Mouse (Mus musculus) embryonic facial prominence, embryonic 11.5 days (tissue): ENCODE results near the gene Nhlrc4. TPM values are rescaled to one million over a fixed set of nuclear protein-coding genes. Genes with fewer than 3 reads are reported as not detected.

ENCODE experiments used
- ATAC-seq: fragments of 200-750 bp; cut with Nextera tagmentation; replicated peaks from 2 replicates; pipeline ENCODE4 v1.8.0; 2017; ENCODE audit warnings: low read depth; ENCODE audit not compliant: insufficient number of reproducible peaks, low FRiP score, low TSS enrichment
- DNase-seq: peaks from one replicate; pipeline ENCODE4 v3.0.0-alpha.2; 2015; ENCODE audit warnings: low spot score
- H3K27ac ChIP-seq: fragments of 300-500 bp; sonication (generic); replicated peaks from 2 replicates; pipeline ENCODE4 v1.5.1; 2014; ENCODE audit warnings: mild to moderate bottlenecking, low read depth, low read length, control low read depth
- H3K27me3 ChIP-seq: fragments of 300-500 bp; sonication (generic); 2 replicates; pipeline ENCODE4 v1.6.1; 2014; ENCODE audit warnings: mild to moderate bottlenecking, low read length, moderate library complexity, mixed read lengths; ENCODE audit not compliant: control insufficient read depth, insufficient read depth
- H3K36me3 ChIP-seq: fragments of 300-500 bp; sonication (generic); replicated peaks from 2 replicates; pipeline ENCODE4 v1.6.1; 2014; ENCODE audit warnings: low read depth, mild to moderate bottlenecking, low read length, moderate library complexity, mixed read lengths; ENCODE audit not compliant: control insufficient read depth, insufficient read depth
- H3K4me1 ChIP-seq: fragments of 300-500 bp; sonication (generic); 2 replicates; pipeline ENCODE4 v1.6.1; 2014; ENCODE audit warnings: low read length, mixed read lengths; ENCODE audit not compliant: control insufficient read depth, insufficient read depth
- H3K4me2 ChIP-seq: fragments of 300-500 bp; sonication (generic); 2 replicates; pipeline ENCODE4 v1.6.1; 2014; ENCODE audit warnings: low read depth, mild to moderate bottlenecking, control low read depth, low read length, moderate library complexity
- H3K4me3 ChIP-seq: fragments of 300-500 bp; sonication (generic); 2 replicates; pipeline ENCODE4 v1.5.1; 2014; ENCODE audit warnings: low read depth, low read length, control low read depth
- H3K9ac ChIP-seq: fragments of 300-500 bp; sonication (generic); replicated peaks from 2 replicates; pipeline ENCODE4 v1.6.1; 2014; ENCODE audit warnings: mild to moderate bottlenecking, control low read depth, low read length
- H3K9me3 ChIP-seq: fragments of 300-500 bp; sonication (generic); replicated peaks from 2 replicates; pipeline ENCODE4 v1.6.1; 2016; ENCODE audit warnings: mild to moderate bottlenecking, low read length, inconsistent platforms, mixed read lengths; ENCODE audit not compliant: control insufficient read depth
- WGBS: fragments of 180-500 bp; shearing (Covaris S2); extraction: QIAGEN DNeasy Blood & Tissue Kit; methylation state at CpG from one replicate; pipeline ENCODE4 v1.1.7; 2014; 5-methylcytosine and 5-hydroxymethylcytosine counted together
- polyA plus RNA-seq: library from polyadenylated mRNA; unstranded; fragments of >200 nt; fragmentation: Nextera tagmentation; extraction: Ambion mirVana; gene quantifications from 2 replicates; pipeline ENCODE4 v1.2.1, GENCODE M21; 2014

The Nhlrc4 gene
- polyA plus RNA-seq, 1 experiment from 2014 or later: not detected

DNA sequence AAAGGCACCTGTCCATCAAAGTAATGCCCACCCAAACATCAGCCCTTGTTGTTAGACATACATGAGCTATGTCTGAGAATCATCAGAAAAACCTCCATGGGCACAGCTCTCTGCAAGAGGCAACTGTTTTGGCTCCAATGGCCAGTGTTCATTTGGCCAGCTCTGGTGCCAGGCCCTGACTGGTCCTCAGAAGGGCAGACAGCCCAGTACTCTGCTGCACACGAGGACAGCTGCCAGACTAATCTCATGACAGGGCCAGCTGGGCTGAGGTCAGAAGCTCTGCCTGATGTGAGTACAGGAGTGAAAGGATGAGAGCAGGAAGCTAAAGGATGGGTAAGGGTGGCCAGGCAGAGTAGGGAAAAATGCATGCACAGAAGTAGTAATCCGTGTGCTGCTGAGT, 19.4 kb downstream of the Nhlrc4 start:
- Histone ChIP-seq H3K9me3 (no peaks in the 10 kb centered on the region), H3K4me2 (no peak overlapping the region), H3K27me3 (no peaks in the 10 kb centered on the region), H3K27ac (no peak overlapping the region), H3K4me3 (no peak overlapping the region), H3K36me3 (peaks cover 5% of the 10 kb centered on the region), H3K4me1 (no peaks in the 10 kb centered on the region), H3K9ac (no peak overlapping the region)
- WGBS: 74% methylated on average over 2 of the region's 2 CpGs
- DNase-seq: no peak
- ATAC-seq: no peak

- Histone ChIP-seq H3K36me3 (no peaks in the 10 kb centered on the region; the same call in 1 of the 2 replicates), H3K4me2 (no peak overlapping the region), H3K4me3 (no peak overlapping the region), H3K9me3 (no peaks in the 10 kb centered on the region), H3K4me1 (peaks cover 4% of the 10 kb centered on the region), H3K9ac (no peak overlapping the region), H3K27me3 (no peaks in the 10 kb centered on the region), H3K27ac (no peak overlapping the region)
- DNase-seq (no peak), ATAC-seq (no peak)
- WGBS: 89% methylated on average over 5 of the region's 5 CpGs
These were observed 22.6 kb downstream of the Nhlrc4 start for GRCm38 (mm10) chr17:25922120-25922519.

GRCm38 (mm10) chr17:25919786-25920642, 24.7 kb downstream of the Nhlrc4 start:
- Histone ChIP-seq H3K4me1 (peaks cover 4% of the 10 kb centered on the region), H3K27ac (peak overlapping the region; percentile 59), H3K27me3 (no peaks in the 10 kb centered on the region), H3K9me3 (no peaks in the 10 kb centered on the region), H3K4me2 (peak overlapping the region; percentile 43), H3K4me3 (peak overlapping the region; percentile 99), H3K36me3 (no peaks in the 10 kb centered on the region; the same call in 1 of the 2 replicates), H3K9ac (peak overlapping the region; percentile 81)
- ATAC-seq (peak; percentile 99), DNase-seq (peak; percentile 99)
- WGBS: under 1% methylated on average over 40 of the region's 40 CpGs

- under 1% methylated on average over 64 of the region's 78 CpGs for WGBS
- H3K9me3 ChIP-seq: no peaks in the 10 kb centered on the region
- peak within 1 kb of the TSS; percentile 85 for H3K4me2 ChIP-seq
- no peaks in the 10 kb centered on the region; the same call in 1 of the 2 replicates for H3K36me3 ChIP-seq
- peak within 1 kb of the TSS; percentile 59 for H3K27ac ChIP-seq
- H3K4me3 ChIP-seq: peak within 1 kb of the TSS; percentile 99
- H3K27me3 ChIP-seq: no peaks in the 10 kb centered on the region
- peak; percentile 41 for DNase-seq
- peaks cover 4% of the 10 kb centered on the region for H3K4me1 ChIP-seq
- ATAC-seq: no peak
- H3K9ac ChIP-seq: peak within 1 kb of the TSS; percentile 81
These were observed 25.5 kb downstream of the Nhlrc4 start, which contains the start of gene Rab40c for GRCm38 (mm10) chr17:25919144-25919785. Gene Rab40c (minus strand): TSS chr17:25919727.

DNA sequence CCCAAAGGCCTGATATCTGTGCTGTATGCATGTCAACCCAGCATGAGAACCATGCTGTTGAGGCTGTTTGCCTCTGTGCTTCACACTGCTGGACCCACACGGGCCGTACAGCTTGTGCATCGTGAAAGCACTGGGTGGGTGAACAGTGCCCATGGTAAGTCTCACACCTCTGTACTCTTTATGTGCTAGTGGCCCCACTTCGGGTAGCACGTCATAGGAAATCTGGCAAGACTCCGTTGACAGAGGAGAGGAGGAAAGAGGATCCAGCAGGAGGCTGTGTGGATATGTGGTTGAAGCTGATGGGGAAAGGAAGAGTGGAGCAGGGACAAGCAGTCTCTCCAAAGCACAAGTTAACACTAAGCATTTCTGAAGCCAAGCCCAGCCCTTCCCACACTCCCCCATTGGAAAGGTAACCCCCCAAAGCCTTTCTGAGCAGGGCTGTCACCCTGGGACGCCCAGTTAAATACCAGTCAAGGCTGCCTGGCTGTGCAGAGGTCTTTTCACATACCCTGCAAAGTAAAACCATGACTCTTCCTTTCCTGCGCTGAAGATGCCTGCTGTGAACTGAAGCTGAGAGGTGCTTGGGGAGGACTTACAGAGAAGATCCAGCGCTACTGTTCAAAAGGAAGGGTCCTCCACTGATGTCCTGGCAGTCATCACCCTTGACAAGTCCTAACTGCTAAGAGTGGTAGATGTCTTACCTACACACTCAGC, 26.6 kb downstream of the Nhlrc4 start:
- Histone ChIP-seq H3K4me2 (peak overlapping the region; percentile 85), H3K27me3 (no peaks in the 10 kb centered on the region), H3K4me3 (peak overlapping the region; percentile 99), H3K4me1 (peaks cover 4% of the 10 kb centered on the region), H3K9me3 (no peaks in the 10 kb centered on the region), H3K9ac (peak overlapping the region; percentile 81), H3K27ac (no peak overlapping the region), H3K36me3 (no peaks in the 10 kb centered on the region; the same call in 1 of the 2 replicates)
- WGBS: 86% methylated on average over 9 of the region's 9 CpGs
- DNase-seq: no peak
- no peak for ATAC-seq

DNA sequence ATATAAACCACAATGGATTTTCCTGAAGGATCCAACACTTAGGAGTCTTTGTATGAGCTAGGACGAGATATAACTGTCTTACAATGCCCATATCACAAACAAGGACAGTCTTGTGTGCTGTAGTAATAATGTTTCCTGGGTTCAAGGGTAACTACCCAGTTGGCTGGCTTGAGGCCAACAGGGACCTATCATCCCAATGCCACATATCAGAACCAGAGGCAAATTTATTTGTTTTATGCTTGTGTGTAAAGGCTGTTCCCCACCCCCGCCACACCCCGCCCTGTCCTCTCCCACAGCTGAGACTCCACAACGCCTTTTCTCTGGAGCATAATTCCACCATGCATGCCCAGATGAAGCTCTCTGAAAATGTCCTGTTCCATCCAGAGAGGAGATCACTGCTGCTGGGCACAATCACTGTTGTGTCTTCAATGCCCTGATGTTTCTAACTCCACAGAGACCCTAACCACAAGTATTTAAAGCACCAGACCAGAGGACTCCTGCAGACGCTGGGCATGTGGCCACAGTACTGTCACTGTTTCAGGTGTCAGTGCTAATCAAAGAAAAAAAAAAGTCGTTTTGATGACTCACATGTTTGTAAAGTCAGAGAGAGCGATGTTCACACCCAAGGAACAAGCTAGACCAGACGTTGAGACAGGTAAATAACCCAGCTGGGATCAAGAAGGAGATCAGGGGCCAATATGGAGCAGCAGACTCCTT, 27.7 kb downstream of the Nhlrc4 start:
- Histone ChIP-seq H3K4me1 (peaks cover 4% of the 10 kb centered on the region), H3K27me3 (no peaks in the 10 kb centered on the region), H3K9me3 (no peaks in the 10 kb centered on the region), H3K4me2 (no peak overlapping the region), H3K27ac (no peak overlapping the region), H3K9ac (no peak overlapping the region), H3K36me3 (no peaks in the 10 kb centered on the region; the same call in 1 of the 2 replicates), H3K4me3 (no peak overlapping the region)
- 84% methylated on average over 8 of the region's 8 CpGs for WGBS
- DNase-seq (no peak), ATAC-seq (no peak)

DNA sequence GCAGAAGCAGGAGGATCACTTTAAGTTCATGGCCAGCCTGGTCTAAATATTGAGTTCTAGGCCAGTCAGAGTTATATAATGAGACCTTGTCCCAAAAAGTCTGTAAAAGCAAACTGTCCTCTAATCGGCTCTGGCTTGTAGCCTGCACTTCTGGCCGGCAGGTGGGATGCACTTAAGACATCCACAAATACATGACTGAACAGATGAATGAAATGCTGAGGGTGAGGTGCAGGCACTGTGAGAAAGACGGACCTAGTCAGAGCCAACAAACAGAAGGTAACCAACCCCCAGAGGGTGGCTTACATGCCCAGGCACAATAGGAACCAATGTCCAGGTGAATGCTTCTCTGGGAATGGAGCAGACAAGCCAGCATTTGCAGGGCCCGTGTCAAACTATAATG, 30.5 kb downstream of the Nhlrc4 start:
- peaks cover 4% of the 10 kb centered on the region for H3K4me1 ChIP-seq
- H3K27me3 ChIP-seq: no peaks in the 10 kb centered on the region
- DNase-seq (no peak), ATAC-seq (no peak)
- WGBS: 90% methylated on average over 4 of the region's 4 CpGs
- no peaks in the 10 kb centered on the region; the same call in 1 of the 2 replicates for H3K36me3 ChIP-seq
- H3K9me3 ChIP-seq: no peaks in the 10 kb centered on the region
- no peak overlapping the region for H3K4me2 ChIP-seq
- H3K27ac ChIP-seq: no peak overlapping the region
- no peak overlapping the region for H3K9ac ChIP-seq
- H3K4me3 ChIP-seq: no peak overlapping the region
